Mouse (Mus musculus) midbrain, embryonic 13.5 days (tissue): ENCODE measurements around the gene Borcs5. TPM values are rescaled to one million over a fixed set of nuclear protein-coding genes. Genes with fewer than 3 reads are reported as not detected.
A peak's percentile ranks its signal among the peaks of the same experiment; 100 is the strongest.

Source experiments
- ATAC-seq: fragments of 200-750 bp; cut with Nextera tagmentation; 2 replicates; pipeline ENCODE4 v1.8.0; 2017; ENCODE audit warnings: mild to moderate bottlenecking, moderate TSS enrichment, moderate library complexity
- H3K27ac ChIP-seq: fragments of 300-500 bp; sonication (generic); 2 replicates; pipeline ENCODE4 v1.5.1; 2015; ENCODE audit warnings: inconsistent platforms, mild to moderate bottlenecking, moderate library complexity
- H3K27me3 ChIP-seq: fragments of 300-500 bp; sonication (generic); 2 replicates; pipeline ENCODE4 v1.6.1; 2015; ENCODE audit warnings: mild to moderate bottlenecking, inconsistent platforms
- H3K36me3 ChIP-seq: fragments of 300-500 bp; sonication (generic); 2 replicates; pipeline ENCODE4 v1.6.1; 2015; ENCODE audit warnings: mild to moderate bottlenecking, inconsistent platforms
- H3K4me1 ChIP-seq: fragments of 300-500 bp; sonication (generic); replicated peaks from 2 replicates; pipeline ENCODE4 v1.6.1; 2015; ENCODE audit warnings: inconsistent platforms
- H3K4me2 ChIP-seq: fragments of 300-500 bp; sonication (generic); replicated peaks from 2 replicates; pipeline ENCODE4 v1.6.1; 2015; ENCODE audit warnings: moderate library complexity, mild to moderate bottlenecking, inconsistent platforms
- H3K4me3 ChIP-seq: fragments of 300-500 bp; sonication (generic); replicated peaks from 2 replicates; pipeline ENCODE4 v1.5.1; 2015; ENCODE audit warnings: mild to moderate bottlenecking, inconsistent platforms
- H3K9ac ChIP-seq: fragments of 300-500 bp; sonication (generic); replicated peaks from 2 replicates; pipeline ENCODE4 v1.6.1; 2015; ENCODE audit warnings: mild to moderate bottlenecking, inconsistent platforms
- H3K9me3 ChIP-seq: fragments of 300-500 bp; sonication (generic); 2 replicates; pipeline ENCODE4 v1.6.1; 2016; ENCODE audit warnings: mild to moderate bottlenecking, inconsistent platforms
- WGBS: fragments of 180-500 bp; shearing (Covaris S2); methylation state at CpG from one replicate; pipeline ENCODE4 v1.1.7; 2015; 5-methylcytosine and 5-hydroxymethylcytosine counted together
- polyA plus RNA-seq: library from polyadenylated mRNA; unstranded; fragments of >200 nt; fragmentation: Nextera tagmentation; extraction: Ambion mirVana; gene quantifications from 2 replicates; pipeline ENCODE4 v1.2.1, GENCODE M21; 2015

Borcs5 gene
- polyA plus RNA-seq, 1 experiment from 2014 or later, result 48.6 TPM

GRCm38 (mm10) chr6:134632756-134633155 is 6.6 kb upstream of the Borcs5 start:
- Histone ChIP-seq H3K36me3 (no peaks in the 10 kb centered on the region), H3K9ac (no peak overlapping the region; the same call in 1 of the 2 replicates), H3K4me3 (peak overlapping the region; percentile 51)

GRCm38 (mm10) chr6:134633553-134633952 is 5.8 kb upstream of the Borcs5 start:
- ATAC-seq, result no peak

More at GRCm38 (mm10) chr6:134632756-134633155, 6.6 kb upstream of the Borcs5 start:
- peaks cover 10% of the 10 kb centered on the region for H3K4me1 ChIP-seq
- no peak overlapping the region for H3K27ac ChIP-seq
- peak overlapping the region; percentile 87 for H3K4me2 ChIP-seq
- no peaks in the 10 kb centered on the region for H3K9me3 ChIP-seq
- no peak for ATAC-seq
- peaks cover 28% of the 10 kb centered on the region for H3K27me3 ChIP-seq
- 46% methylated on average over 5 of the region's 5 CpGs for WGBS

GRCm38 (mm10) chr6:134636476-134636875 is 2.8 kb upstream of the Borcs5 start:
- ATAC-seq, result no peak
- H3K9me3 ChIP-seq, result no peaks in the 10 kb centered on the region
- H3K4me2 ChIP-seq, result no peak overlapping the region
- peaks cover 21% of the 10 kb centered on the region for H3K27me3 ChIP-seq
- no peak overlapping the region for H3K9ac ChIP-seq
- H3K27ac ChIP-seq, result no peak overlapping the region
- H3K4me1 ChIP-seq, result peaks cover 12% of the 10 kb centered on the region
- H3K4me3 ChIP-seq, result no peak overlapping the region
- no peaks in the 10 kb centered on the region for H3K36me3 ChIP-seq
- 52% methylated on average over 4 of the region's 4 CpGs for WGBS

More at GRCm38 (mm10) chr6:134633553-134633952, 5.8 kb upstream of the Borcs5 start:
- Histone ChIP-seq H3K27me3 (peaks cover 28% of the 10 kb centered on the region), H3K4me3 (no peak overlapping the region), H3K36me3 (no peaks in the 10 kb centered on the region), H3K4me2 (no peak overlapping the region), H3K4me1 (peaks cover 10% of the 10 kb centered on the region), H3K27ac (no peak overlapping the region), H3K9me3 (no peaks in the 10 kb centered on the region), H3K9ac (no peak overlapping the region)
- 87% methylated on average over 8 of the region's 8 CpGs for WGBS

DNA sequence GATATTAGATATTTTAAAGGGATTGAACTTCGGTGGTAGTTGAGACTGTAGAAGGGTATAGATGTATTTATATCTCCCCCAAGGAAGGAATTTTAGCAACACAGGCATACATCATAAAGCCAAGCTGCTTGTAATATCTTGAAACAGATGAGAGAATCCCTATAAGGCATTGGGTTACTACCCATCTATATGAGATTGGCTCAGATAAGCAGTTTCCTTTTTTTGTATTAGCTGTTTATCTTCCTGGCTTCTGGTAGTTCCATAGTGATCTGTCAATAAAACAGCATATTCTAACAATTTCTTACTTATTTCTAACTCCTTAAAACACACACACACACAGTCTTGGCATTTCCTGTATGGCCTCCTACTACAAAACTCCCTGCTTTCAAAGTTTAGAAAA is 590 bp downstream of the Borcs5 start:
- H3K9me3 ChIP-seq, result no peaks in the 10 kb centered on the region
- H3K36me3 ChIP-seq, result no peaks in the 10 kb centered on the region
- peaks cover 11% of the 10 kb centered on the region for H3K4me1 ChIP-seq
- H3K4me2 ChIP-seq, result no peak overlapping the region
- no peak overlapping the region for H3K27ac ChIP-seq
- H3K4me3 ChIP-seq, result no peak overlapping the region
- 95% methylated on average over 1 of the region's 1 CpGs for WGBS
- H3K9ac ChIP-seq, result no peak overlapping the region
- no peaks in the 10 kb centered on the region for H3K27me3 ChIP-seq
- ATAC-seq, result no peak

DNA sequence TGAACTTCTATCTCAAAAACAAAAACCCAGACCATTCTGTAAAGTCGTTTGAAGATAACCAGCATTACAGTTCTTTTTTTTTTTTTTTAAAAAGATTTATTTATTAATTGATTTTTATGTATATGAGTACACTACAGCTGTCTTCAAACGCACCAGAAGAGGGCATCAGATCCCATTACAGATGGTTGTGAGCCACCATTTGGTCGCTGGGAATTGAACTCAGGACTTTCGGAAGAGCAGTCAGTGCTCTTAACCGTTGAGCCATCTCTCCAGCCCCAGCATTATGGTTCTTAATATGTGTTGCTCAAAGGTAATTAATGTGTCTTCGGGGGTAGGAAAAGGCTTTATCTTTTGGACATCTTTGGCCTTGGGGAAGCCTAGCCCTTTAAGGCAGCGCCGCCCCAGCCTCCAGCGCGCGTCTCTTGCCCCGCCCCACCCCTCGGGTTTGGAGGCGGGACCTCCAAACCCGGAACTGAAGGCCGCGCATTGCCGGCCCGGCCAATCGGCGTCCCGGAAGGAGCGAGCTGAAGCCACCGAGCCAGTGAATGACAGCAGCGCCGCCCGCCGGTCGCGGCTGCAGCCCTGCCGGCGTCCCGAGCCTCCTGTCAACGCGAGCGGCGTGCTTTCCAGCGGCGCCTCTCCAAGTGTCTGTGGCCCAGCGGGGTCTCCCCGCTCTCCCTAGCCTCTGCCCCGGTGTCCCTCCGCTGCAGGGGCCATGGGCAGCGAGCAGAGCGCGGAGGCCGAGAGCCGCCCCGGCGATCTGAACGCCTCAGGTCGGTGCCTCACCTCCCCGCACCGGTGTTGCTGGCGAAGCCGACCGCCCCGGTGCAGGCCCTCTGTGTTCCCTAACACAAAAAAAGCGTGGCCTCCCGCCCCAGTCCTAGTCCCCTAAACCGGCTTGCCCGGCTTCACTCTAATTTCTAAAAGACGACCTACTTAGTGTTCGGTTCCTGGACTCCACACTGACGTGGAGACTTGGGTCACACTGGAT is 1.5 kb downstream of the Borcs5 start:
- WGBS, result 2% methylated on average over 65 of the region's 65 CpGs
- Histone ChIP-seq H3K9me3 (no peaks in the 10 kb centered on the region), H3K4me1 (peaks cover 11% of the 10 kb centered on the region), H3K36me3 (peaks cover 7% of the 10 kb centered on the region), H3K4me2 (peak overlapping the region; percentile 67), H3K27ac (peak overlapping the region; percentile 85), H3K4me3 (peak overlapping the region; percentile 90), H3K27me3 (no peaks in the 10 kb centered on the region), H3K9ac (peak overlapping the region; percentile 95)
- ATAC-seq, result peak; percentile 99

DNA sequence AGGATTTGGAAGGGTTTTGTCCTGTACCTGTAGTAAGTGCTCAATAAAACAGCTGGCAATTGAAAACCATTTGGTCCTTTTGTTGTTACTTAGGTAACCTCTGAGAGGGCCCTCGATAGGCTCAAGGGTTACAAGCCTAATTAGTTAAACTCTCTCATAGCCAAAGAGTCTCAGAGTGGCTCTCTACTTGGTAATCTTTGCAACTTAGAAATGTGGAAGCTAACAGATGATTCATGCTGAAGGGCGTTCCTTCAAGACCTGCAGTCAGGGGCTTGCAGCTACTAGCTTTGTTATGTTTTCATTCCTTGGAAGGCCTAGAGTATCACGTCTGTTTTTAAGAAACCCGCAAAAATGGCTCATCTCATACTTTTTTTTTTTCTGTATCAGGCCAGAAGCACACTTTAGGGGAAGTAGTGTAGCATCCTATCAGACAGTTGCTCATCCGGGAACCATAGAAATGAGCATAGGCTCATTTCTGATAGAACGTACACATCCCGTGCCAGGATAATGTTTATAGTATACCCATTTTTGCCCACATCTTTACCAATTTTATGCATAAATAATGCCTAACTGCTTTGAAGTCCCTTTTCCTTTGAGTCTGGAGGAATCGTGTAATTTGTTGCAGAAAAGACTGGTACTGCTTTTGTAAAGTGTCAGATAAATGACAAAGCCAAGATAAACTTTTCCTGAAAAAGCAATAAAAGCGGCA is 2.6 kb downstream of the Borcs5 start:
- no peak overlapping the region for H3K27ac ChIP-seq
- ATAC-seq, result no peak
- H3K4me3 ChIP-seq, result peak overlapping the region; percentile 90
- H3K4me1 ChIP-seq, result peaks cover 13% of the 10 kb centered on the region
- peaks cover 16% of the 10 kb centered on the region for H3K36me3 ChIP-seq
- WGBS, result 83% methylated on average over 9 of the region's 9 CpGs
- peak overlapping the region; percentile 67 for H3K4me2 ChIP-seq
- H3K9ac ChIP-seq, result peak overlapping the region; percentile 95
- no peaks in the 10 kb centered on the region for H3K27me3 ChIP-seq
- H3K9me3 ChIP-seq, result no peaks in the 10 kb centered on the region

GRCm38 (mm10) chr6:134643296-134643695 is 4.0 kb downstream of the Borcs5 start:
- Histone ChIP-seq H3K27ac (no peak overlapping the region), H3K4me1 (peaks cover 24% of the 10 kb centered on the region), H3K36me3 (peaks cover 20% of the 10 kb centered on the region), H3K4me3 (no peak overlapping the region), H3K9ac (no peak overlapping the region), H3K4me2 (no peak overlapping the region), H3K27me3 (no peaks in the 10 kb centered on the region), H3K9me3 (no peaks in the 10 kb centered on the region)
- no peak for ATAC-seq
- 91% methylated on average over 5 of the region's 5 CpGs for WGBS

- ATAC-seq, result no peak
- Histone ChIP-seq H3K27me3 (no peaks in the 10 kb centered on the region), H3K36me3 (peaks cover 25% of the 10 kb centered on the region), H3K4me2 (no peak overlapping the region), H3K9me3 (no peaks in the 10 kb centered on the region), H3K4me3 (no peak overlapping the region), H3K4me1 (peaks cover 27% of the 10 kb centered on the region), H3K27ac (no peak overlapping the region), H3K9ac (no peak overlapping the region)
- WGBS, result 93% methylated on average over 6 of the region's 6 CpGs
These were observed 7.5 kb downstream of the Borcs5 start for GRCm38 (mm10) chr6:134646835-134647234.

DNA sequence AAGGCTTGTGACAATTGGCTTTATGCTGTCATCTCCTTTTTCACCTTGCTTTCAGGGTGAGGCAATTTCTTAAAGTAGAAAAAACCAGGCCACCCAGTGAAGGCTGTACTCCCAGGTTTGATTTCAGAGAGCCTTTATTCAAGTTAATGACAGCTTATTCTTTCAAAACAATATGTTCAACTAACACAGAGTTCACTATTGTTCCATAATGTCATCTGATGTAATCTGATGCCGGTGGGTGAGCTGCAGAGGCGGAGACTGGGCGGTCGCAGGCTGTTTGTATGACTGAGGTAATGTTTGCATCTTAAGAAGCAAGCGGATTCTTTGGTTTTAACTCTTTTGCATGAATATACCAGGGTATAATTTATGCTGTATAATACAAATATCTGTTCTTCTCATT is 8.3 kb downstream of the Borcs5 start:
- H3K9me3 ChIP-seq, result no peaks in the 10 kb centered on the region
- no peak overlapping the region for H3K4me3 ChIP-seq
- H3K4me1 ChIP-seq, result peaks cover 21% of the 10 kb centered on the region
- WGBS, result 12% methylated on average over 5 of the region's 5 CpGs
- no peak overlapping the region for H3K9ac ChIP-seq
- no peak overlapping the region for H3K27ac ChIP-seq
- H3K27me3 ChIP-seq, result no peaks in the 10 kb centered on the region
- H3K36me3 ChIP-seq, result peaks cover 28% of the 10 kb centered on the region
- ATAC-seq, result no peak
- no peak overlapping the region for H3K4me2 ChIP-seq

DNA sequence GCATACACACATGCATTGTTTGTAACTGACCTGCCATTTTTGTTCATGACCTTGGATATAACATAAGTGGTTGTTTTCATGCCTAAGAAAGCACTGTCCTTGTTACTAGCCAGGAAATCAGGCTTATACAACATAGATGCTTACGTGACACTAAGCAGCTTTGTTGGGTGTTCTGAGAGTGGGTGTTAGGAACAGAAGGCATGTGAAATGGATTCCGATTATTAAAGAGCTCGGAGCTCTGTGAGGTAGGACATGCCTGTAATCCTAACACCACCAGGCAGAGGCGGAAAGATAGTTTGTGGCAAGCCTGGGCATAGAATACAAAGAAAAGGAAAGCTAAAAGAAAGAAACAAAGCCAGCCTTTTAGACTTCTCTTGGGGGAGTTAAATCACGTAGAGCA is 9.0 kb downstream of the Borcs5 start:
- peaks cover 21% of the 10 kb centered on the region for H3K4me1 ChIP-seq
- no peaks in the 10 kb centered on the region for H3K27me3 ChIP-seq
- H3K9ac ChIP-seq, result no peak overlapping the region
- 37% methylated on average over 5 of the region's 5 CpGs for WGBS
- no peak overlapping the region for H3K27ac ChIP-seq
- no peak for ATAC-seq
- H3K36me3 ChIP-seq, result peaks cover 30% of the 10 kb centered on the region
- H3K4me2 ChIP-seq, result no peak overlapping the region
- no peak overlapping the region for H3K4me3 ChIP-seq
- H3K9me3 ChIP-seq, result no peaks in the 10 kb centered on the region

GRCm38 (mm10) chr6:134656527-134656926 is 17.2 kb downstream of the Borcs5 start:
- no peak overlapping the region for H3K27ac ChIP-seq
- no peaks in the 10 kb centered on the region for H3K9me3 ChIP-seq
- 0 out of 2 replicates have a peak, but pooled peaks cover 5% of the 10 kb centered on the region for H3K36me3 ChIP-seq
- no peak overlapping the region for H3K4me3 ChIP-seq
- no peaks in the 10 kb centered on the region for H3K27me3 ChIP-seq
- WGBS, result 84% methylated on average over 4 of the region's 4 CpGs
- H3K9ac ChIP-seq, result no peak overlapping the region
- no peaks in the 10 kb centered on the region for H3K4me1 ChIP-seq
- no peak for ATAC-seq
- no peak overlapping the region for H3K4me2 ChIP-seq
